8 mouse cellular contexts compared by ENCODE assay signal in genomic region chr2:94436952-94437351, GRCm38 (mm10). TPM values are rescaled to one million over a fixed set of nuclear protein-coding genes. Genes with fewer than 3 reads are reported as not detected.
A peak's percentile ranks its signal among the peaks of the same experiment; 100 is the strongest.
DNase-seq lines count a peak whose midpoint lies in the region; ATAC-seq and TF ChIP-seq lines count a peak whose summit lies in the region.

No protein-coding gene starts in this region.

- H3K36me3 ChIP-seq in heart, embryonic 12.5 days = no peaks in the 10 kb centered on the region
- no peaks in the 10 kb centered on the region for H3K36me3 ChIP-seq in limb, embryonic 13.5 days
- no peaks in the 10 kb centered on the region for H3K36me3 ChIP-seq in midbrain, embryonic 15.5 days (replicated peaks)

- no peak for TF ChIP-seq POLR2A in bone marrow, adult 2 months (IDR thresholded peaks at IDR 0.05; ENCODE audit: borderline replicate concordance, control insufficient read depth, low read depth, low read length)

- H3K4me2 ChIP-seq in heart, embryonic 12.5 days = peak overlapping the region; percentile 94
- H3K4me2 ChIP-seq in limb, embryonic 13.5 days (replicated peaks) = peak overlapping the region; percentile 94
- H3K4me2 ChIP-seq in midbrain, embryonic 15.5 days = peak overlapping the region; percentile 97

- no peak for ATAC-seq in frontal cortex, adult (ENCODE audit: low TSS enrichment)
- ATAC-seq in heart, embryonic 12.5 days (ENCODE audit: insufficient number of reproducible peaks, low FRiP score) = no peak
- ATAC-seq in limb, embryonic 13.5 days (ENCODE audit: low FRiP score, low read depth) = no peak
- ATAC-seq in midbrain, embryonic 15.5 days (replicated peaks) = no peak

- peaks cover 3% of the 10 kb centered on the region; the same call in 1 of the 2 replicates for H3K4me1 ChIP-seq in bone marrow, adult 2 months (ENCODE audit: control insufficient read depth, insufficient read depth, low read length)
- H3K4me1 ChIP-seq in heart, embryonic 12.5 days (replicated peaks) = peaks cover 37% of the 10 kb centered on the region
- peaks cover 25% of the 10 kb centered on the region for H3K4me1 ChIP-seq in limb, embryonic 13.5 days
- peaks cover 30% of the 10 kb centered on the region for H3K4me1 ChIP-seq in midbrain, embryonic 15.5 days

- no peak for TF ChIP-seq CTCF in bone marrow, adult 2 months (IDR thresholded peaks at IDR 0.05; ENCODE audit: control insufficient read depth, insufficient read depth, low read length)

- no peaks in the 10 kb centered on the region for H3K9me3 ChIP-seq in heart, embryonic 12.5 days (replicated peaks)
- no peaks in the 10 kb centered on the region for H3K9me3 ChIP-seq in limb, embryonic 13.5 days
- H3K9me3 ChIP-seq in midbrain, embryonic 15.5 days = no peaks in the 10 kb centered on the region

- WGBS in bone marrow, adult 2 months = 1% methylated on average over 10 of the region's 10 CpGs
- whole genome bisulfite sequencing in heart, embryonic 12.5 days = under 1% methylated on average over 10 of the region's 10 CpGs
- 1% methylated on average over 10 of the region's 10 CpGs for WGBS in limb, embryonic 13.5 days
- under 1% methylated on average over 10 of the region's 10 CpGs for WGBS in midbrain, embryonic 15.5 days

- peak overlapping the region; percentile 90 for H3K9ac ChIP-seq in heart, embryonic 12.5 days
- peak overlapping the region; percentile 97 for H3K9ac ChIP-seq in limb, embryonic 13.5 days
- H3K9ac ChIP-seq in midbrain, embryonic 15.5 days = peak overlapping the region; percentile 73

- 0 out of 2 replicates have a peak, but pooled peaks cover 3% of the 10 kb centered on the region for H3K27me3 ChIP-seq in heart, embryonic 12.5 days (replicated peaks)
- H3K27me3 ChIP-seq in limb, embryonic 13.5 days = no peaks in the 10 kb centered on the region
- H3K27me3 ChIP-seq in midbrain, embryonic 15.5 days (replicated peaks) = no peaks in the 10 kb centered on the region

- H3K4me3 ChIP-seq in bone marrow, adult 2 months (replicated peaks; ENCODE audit: control insufficient read depth, low read depth, low read length) = peak overlapping the region; percentile 99
- H3K4me3 ChIP-seq in heart, embryonic 12.5 days = peak overlapping the region; percentile 82
- peak overlapping the region; percentile 76 for H3K4me3 ChIP-seq in limb, embryonic 13.5 days
- peak overlapping the region; percentile 72 for H3K4me3 ChIP-seq in midbrain, embryonic 15.5 days

- H3K27ac ChIP-seq in bone marrow, adult 2 months (ENCODE audit: control insufficient read depth, insufficient read depth, low read depth, low read length, poor library complexity) = peak overlapping the region; percentile 96
- H3K27ac ChIP-seq in heart, embryonic 12.5 days (ENCODE audit: poor library complexity, severe bottlenecking) = peak overlapping the region; percentile 33; the same call in 1 of the 2 replicates
- no peak overlapping the region for H3K27ac ChIP-seq in limb, embryonic 13.5 days
- H3K27ac ChIP-seq in midbrain, embryonic 15.5 days = no peak overlapping the region

- peak; percentile 17 to 23 for DNase-seq in frontal cortex, postnatal 36 days (ENCODE audit: low spot score in 2 of 2)
- DNase-seq in layer of hippocampus, adult 11-12 months (ENCODE audit: low spot score) = no peak
- no peak for DNase-seq in adrenal gland, adult 18-20 months (ENCODE audit: low spot score in 2 of 2)

RNA-seq across cellular contexts. Expression of gene Api5, which starts 1.0 kb away (rescaled TPM):
- polyA plus RNA-seq in bone marrow, adult 2 months (2011; ENCODE audit: insufficient read depth, insufficient read length, low replicate concordance, missing spikeins) = 40.5 and 42.9 TPM in 2 replicates
- 96.5 TPM in 2 replicates for polyA plus RNA-seq in heart, embryonic 12.5 days (2016; fragmentation: Nextera tagmentation; extraction: Ambion mirVana)
- polyA plus RNA-seq in limb, embryonic 13.5 days (2015; fragmentation: Nextera tagmentation; extraction: Ambion mirVana) = 155 and 165 TPM in 2 replicates
- 98.1 and 104 TPM in 2 replicates for polyA plus RNA-seq in midbrain, embryonic 15.5 days (2015; fragmentation: Nextera tagmentation; extraction: Ambion mirVana)
- total RNA-seq in adrenal gland, adult 18-20 months (2021) = 10 to 100 TPM; 73.2 to 84.0 TPM

RNA-seq across cellular contexts. Expression of gene Ttc17, which starts 30.5 kb away (rescaled TPM):
- 5.2 and 14.3 TPM in 2 replicates for polyA plus RNA-seq in bone marrow, adult 2 months (2011; ENCODE audit: insufficient read depth, insufficient read length, low replicate concordance, missing spikeins)
- 16.1 and 16.7 TPM in 2 replicates for polyA plus RNA-seq in heart, embryonic 12.5 days (2016; fragmentation: Nextera tagmentation; extraction: Ambion mirVana)
- 15.7 and 20.0 TPM in 2 replicates for polyA plus RNA-seq in limb, embryonic 13.5 days (2015; fragmentation: Nextera tagmentation; extraction: Ambion mirVana)
- polyA plus RNA-seq in midbrain, embryonic 15.5 days (2015; fragmentation: Nextera tagmentation; extraction: Ambion mirVana) = 24.6 and 26.5 TPM in 2 replicates
- total RNA-seq in adrenal gland, adult 18-20 months (2021) = 10 to 100 TPM; 30.5 to 48.7 TPM

Comparison
In these comparisons a context has a peak if more than half of its experiments do, and no peak if none do; other contexts are left out.
1. DNase-seq: peak in frontal cortex, postnatal 36 days (2 of 2); none in layer of hippocampus, adult 11-12 months (single experiment) and adrenal gland, adult 18-20 months (0 of 2).
2. H3K27ac ChIP-seq: peak in bone marrow, adult 2 months (single experiment) and heart, embryonic 12.5 days (single experiment); none in limb, embryonic 13.5 days (single experiment) and midbrain, embryonic 15.5 days (single experiment).
3. Peak in every context shown above with its lines, with median percentiles within 50 percentile points of each other: H3K4me3 ChIP-seq, H3K4me2 ChIP-seq and H3K9ac ChIP-seq.